Mouse (Mus musculus): ENCODE measurements around the gene Eomes. TPM values are rescaled to one million over a fixed set of nuclear protein-coding genes. Genes with fewer than 3 reads are reported as not detected.

The Eomes gene
- total RNA-seq, 1 experiment from 2014 or later = 0.09 TPM

DNA sequence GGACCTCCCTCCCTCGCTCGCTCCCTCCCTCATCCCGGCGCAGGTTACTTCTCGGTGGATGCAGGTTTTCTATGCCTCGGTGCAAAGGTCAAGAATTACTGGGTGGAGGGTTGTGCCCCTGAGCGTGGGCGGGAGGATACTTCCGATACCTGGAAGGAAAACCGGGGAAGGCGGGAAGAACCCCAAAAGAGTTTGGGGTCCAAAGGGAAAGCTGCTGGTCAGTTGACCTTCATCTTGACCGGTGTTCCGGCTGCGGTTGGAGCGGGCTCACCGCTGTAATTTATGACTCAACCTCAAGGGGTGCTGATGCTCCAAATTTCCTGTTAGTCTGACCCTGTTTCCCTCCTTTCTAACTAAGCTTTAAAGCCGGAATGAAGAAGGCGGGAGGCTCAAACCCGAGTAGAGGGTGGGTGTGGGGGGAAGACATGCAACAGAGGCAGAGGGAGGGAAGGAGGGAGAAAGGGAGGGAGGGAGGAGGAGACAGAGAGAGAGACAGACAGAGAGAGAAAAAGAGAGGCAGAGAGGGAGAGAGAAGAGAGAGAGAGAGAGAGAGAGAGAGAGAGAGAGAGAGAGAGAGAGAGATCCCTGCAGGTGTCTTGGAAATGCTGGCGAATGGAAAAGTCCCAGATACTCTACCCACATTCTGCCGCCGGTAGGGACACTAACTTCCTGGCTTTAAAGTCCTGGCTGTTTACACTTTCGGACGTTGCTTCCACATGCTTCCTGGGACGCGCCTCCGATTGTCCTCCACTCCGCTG, 10.3 kb downstream of the Eomes start:
- DNase-seq = peak; percentile 37

DNA sequence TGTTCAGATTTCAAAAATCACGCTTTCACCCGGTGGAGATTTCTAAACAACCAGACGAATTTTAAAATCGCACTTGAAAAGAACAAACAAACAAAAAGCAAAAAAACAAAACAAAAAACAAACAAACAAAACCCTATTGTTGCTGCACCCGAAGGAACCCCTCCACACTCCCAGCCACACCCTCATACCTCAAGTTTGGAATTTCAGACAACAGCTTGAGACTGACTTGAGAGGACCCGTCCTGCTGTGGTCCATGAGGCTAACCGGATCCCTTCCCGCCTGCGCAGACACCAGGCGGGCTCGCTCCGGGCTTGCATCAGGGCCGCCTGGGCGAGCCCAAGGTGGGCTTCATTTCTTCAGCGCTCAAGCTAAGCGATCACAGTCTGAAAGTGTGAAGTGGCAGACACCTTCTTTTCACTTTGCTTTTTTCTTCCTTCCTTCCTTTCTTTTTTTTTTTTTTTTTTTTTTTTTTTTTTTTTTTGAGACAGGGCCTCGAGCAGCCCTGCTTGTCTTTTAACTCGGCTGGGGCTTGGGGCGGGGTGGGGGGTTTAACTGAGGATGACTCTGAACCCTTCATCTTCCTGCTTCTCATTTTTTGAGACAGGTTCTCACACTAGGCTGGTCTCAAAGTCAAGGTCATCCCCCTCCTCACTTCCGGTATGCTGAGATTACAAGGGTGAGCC, 11.0 kb downstream of the Eomes start:
- DNase-seq = no peak

- DNase-seq = peak; percentile 73
These were observed 11.6 kb downstream of the Eomes start for GRCm38 (mm10) chr9:118489579-118490019.

DNA sequence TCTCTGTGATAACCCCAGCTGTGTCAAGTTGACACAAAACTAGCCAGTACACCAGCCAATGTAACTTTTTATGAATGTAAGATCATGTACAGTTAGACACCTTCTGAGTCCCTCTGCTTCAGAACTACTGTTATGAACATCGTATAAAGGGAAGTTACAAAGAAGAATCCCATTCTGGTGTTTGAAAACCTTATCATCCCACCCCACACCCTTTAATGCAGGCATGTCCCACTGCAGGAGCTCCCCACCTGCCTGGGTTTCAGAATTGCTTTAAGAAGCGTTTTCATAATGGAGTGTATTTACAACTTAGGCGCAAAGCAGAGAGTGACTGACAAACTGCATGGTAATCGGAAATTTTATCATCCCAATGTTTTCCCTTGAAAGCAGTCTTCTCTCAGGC, 13.2 kb downstream of the Eomes start:
- no peak for DNase-seq

DNA sequence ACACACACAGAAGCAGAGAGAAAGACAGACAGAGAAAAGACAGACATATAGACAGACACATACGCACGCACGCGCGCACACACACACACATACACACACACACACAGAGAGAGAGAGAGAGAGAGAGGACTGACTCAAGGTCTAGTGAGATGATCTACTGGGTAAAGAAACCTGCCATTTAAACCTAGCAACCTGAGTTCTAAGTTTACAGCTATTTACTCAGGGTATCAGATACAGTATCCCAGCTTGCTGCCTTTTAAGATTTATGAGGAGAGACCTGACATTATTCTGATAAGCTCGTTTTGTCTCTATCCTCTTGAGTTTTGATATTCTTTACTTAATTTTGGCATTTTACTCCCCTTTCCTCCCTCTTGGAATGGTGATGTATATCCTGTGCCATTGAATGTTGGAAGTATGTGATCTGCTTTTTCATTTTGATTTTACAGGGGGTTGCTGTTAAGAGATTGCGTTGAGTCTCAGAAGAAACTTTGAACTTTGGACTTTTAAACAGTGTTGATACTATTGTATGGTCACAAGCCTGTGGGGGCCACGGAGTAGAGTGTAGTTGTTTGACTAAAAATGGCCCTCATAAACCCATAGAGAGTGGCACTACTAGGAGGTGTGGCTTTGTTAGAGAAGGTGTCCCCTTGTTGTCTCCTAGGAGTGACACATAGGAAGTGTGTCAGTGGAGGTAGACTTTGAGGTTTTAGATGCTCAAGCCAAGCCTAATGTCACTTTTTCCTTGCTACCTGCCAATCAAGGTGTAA, 15.1 kb downstream of the Eomes start:
- no peak for DNase-seq

- DNase-seq = no peak
These were observed 16.1 kb downstream of the Eomes start for GRCm38 (mm10) chr9:118494106-118494505.

DNA sequence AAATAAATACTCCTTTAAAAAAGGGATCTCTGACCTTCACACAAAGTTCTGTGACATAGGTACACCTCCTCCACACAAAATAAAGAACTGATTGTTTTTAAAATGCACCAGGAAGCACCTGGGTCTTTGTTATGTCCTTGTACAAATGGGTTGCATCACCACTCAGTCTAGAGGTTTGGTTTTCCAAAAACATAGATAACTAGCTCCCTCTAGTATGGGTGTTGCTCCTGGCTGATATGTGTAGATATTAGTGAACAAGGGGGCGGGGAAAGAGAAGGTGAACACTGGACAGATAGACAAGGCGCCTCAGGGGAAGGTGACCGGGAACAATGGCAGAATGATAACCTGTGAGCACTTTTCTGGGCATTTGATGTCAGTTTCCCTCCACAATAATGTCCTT, 17.9 kb downstream of the Eomes start:
- no peak for DNase-seq

GRCm38 (mm10) chr9:118496952-118497351, 18.9 kb downstream of the Eomes start:
- DNase-seq = no peak

- no peak for DNase-seq
These were observed 20.0 kb downstream of the Eomes start for GRCm38 (mm10) chr9:118498061-118498460.

GRCm38 (mm10) chr9:118500963-118501362, 23.0 kb downstream of the Eomes start:
- no peak for DNase-seq

GRCm38 (mm10) chr9:118504656-118505055, 26.6 kb downstream of the Eomes start:
- DNase-seq = no peak

DNA sequence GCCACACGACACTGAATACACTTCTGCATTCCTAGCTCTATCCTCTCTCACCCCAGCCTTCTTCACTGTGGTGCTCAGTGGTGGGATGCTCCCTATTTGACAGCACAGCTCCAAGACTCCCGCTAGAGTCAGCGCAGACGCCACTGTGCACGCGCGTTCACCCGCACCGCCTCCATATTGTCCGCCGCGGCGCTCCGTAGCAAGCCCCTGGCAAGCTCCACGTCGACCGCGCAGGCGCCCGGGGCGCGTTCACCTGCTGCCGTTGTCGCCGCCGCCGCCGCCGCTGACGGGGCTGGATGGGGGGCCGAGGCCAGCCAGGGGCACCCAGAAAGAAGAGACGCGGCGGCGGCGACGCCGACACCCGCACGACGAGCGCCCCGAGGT, 28.0 kb downstream of the Eomes start, which contains the start of gene Golga4:
Gene Golga4 (plus strand): TSS at position 248 of the 384 bp plus-strand sequence.
- DNase-seq = peak; percentile 94

- DNase-seq = peak; percentile 72
These were observed 28.6 kb downstream of the Eomes start for GRCm38 (mm10) chr9:118506404-118507231.

- no peak for DNase-seq
These were observed 29.5 kb downstream of the Eomes start for GRCm38 (mm10) chr9:118507552-118507951.

DNA sequence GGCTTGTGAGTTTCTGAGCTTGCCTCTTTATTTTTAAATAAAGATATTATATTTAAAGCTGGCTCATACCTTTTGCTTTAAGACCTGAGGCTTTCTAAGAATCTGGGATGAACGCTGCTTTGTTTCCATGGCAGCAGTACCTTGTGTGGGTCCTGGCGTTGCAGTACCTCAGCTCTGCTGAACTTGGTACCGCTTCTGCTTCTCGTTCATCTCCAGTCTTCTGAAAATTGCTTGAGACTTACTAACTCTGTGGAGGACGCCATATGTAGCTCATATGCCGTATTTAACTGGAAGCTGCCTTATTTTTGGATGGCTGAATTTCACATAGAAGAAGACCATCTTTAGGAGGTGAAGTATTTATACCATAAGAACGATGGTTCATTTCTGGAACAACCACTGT, 30.6 kb downstream of the Eomes start:
- DNase-seq = no peak

DNA sequence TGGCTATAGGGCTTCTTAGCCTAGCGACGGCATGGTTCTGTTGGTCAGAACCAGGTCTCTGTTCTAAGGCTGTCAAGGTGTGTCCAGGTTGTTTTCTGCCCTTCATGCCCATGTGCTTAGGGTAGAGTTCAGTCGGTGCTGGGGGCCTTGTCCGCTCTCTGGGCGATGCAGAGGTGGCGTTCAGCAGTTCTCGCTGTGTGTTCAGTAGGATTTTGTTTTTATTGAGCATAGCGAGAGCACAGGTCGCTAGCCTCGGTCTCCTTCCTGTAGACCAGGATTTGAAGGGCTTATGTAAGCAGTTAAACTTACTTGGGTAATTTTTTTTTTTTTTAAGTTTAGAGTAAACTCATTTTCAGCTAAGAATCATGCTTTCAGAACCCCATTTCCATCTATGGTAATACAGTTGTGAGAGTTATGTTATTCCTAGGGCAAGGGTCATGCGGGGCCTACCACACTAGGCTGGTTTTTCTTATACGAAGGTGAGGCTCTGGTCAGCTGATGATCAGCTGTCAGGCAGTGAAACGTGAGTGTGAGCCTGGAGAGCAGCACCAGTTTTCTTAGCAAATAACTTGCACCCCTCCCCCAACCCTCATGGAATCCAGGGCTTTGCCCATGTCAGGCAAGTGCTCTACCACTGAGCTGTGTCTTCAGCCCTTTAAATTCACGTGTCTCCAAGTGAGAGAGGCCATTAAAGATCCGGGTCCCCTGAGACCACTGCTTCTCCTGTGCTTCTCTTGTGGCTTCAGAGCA, 33.1 kb downstream of the Eomes start:
- no peak for DNase-seq

DNA sequence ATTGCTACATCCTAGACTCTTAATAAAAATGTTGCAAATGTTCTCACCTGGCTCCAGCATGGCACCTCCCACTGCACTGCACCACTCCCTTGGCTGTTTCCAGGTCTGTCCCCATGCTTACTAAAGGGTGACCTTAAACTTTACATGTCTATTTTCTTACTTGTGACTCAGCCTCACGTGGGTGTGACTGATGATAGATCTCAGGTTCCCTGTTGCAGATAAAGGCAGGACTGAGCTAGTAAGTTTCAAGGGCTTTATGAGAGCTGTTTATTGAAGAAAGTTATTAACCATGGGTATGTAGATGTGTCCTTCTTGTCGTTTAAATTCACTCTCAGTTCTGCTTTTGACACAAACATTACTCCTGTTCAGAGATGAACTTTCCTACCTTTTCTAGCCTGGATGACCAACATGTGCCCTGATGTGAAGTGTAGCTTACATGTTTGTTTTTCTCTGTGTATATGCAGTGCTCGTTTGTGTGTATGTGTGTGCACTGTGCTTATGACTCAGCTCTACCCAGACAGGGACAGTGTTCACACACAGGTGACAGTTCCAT, 34.7 kb downstream of the Eomes start:
- DNase-seq = peak; percentile 48

- DNase-seq = no peak
These were observed 37.5 kb downstream of the Eomes start for GRCm38 (mm10) chr9:118515476-118515875.

DNA sequence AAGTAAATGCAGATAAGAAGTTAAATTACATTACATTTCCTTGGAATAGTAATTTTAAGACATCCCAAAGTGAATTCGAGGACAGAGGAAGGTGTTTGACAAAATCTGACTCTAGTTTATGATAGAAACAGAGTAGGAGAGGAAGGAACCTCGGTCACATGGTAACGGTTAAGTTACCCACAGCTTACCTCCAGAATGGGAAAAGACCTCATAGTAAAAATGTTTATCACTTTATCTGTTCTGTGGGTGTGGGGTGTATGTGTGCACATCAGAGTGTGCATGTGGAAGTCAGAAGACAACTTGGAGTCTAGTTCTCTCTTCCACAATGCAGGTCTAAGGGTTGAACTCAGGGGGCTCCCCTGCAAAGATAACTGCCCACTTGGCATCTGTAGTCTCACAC, 38.1 kb downstream of the Eomes start:
- DNase-seq = no peak

GRCm38 (mm10) chr9:118517619-118518018, 39.6 kb downstream of the Eomes start:
- DNase-seq = no peak

DNA sequence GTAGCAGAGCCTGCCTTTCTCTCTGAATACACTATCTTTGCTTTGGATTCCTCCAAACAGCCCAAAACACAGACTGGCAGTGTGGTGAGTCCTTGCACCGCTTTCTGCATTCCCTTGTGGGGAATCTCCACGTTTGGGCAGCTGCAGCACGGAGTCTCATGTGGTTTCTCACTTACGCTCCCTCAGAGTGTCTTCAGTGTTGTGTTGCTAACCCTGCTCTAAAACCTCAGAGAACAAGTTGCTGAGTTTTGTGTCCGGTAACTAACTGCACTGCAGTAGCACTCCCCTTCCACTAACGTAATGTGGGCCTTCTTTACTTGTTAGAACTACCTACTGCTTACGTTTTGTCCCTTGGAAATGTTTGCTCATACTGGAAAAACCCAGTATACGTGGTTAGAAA, 41.1 kb downstream of the Eomes start:
- DNase-seq = no peak

All from adrenal gland, postnatal 25 days (tissue).